Mouse (Mus musculus) mouse embryonic stem cell (cell line): ENCODE data around the gene Prdm13.

Experiments
- in situ Hi-C, 2 experiments: fragments of 300-500 bp; cut with MboI; formaldehyde crosslinking; loops; 1 replicate in 1 of 2; 3 replicates in 1 of 2; pipeline ENCODE4 v1.14.3; 2019 to 2020; ENCODE audit warnings: low sequenced_read_pairs in 2 of 2, low pct_unique_long_range_greater_than_20kb in 1 of 2, mixed read lengths in 1 of 2; ENCODE audit not compliant: unreplicated experiment in 1 of 2

Gene Prdm13

GRCm38 (mm10) chr4:21679624-21680480 is 5.9 kb downstream of the Prdm13 start:
- in situ Hi-C loops, result loop anchor here (25.0 kb wide), 2 partner anchors 143 to 807 kb away; partner anchors contain the start of gene Pou3f2 (in 1 of the 2)

- in situ Hi-C loops, result loop anchor here (25.0 kb wide), 2 partner anchors 142 to 808 kb away; partner anchors contain the start of gene Pou3f2 (in 1 of the 2)
Observed at GRCm38 (mm10) chr4:21678975-21679623, 6.7 kb downstream of the Prdm13 start.

GRCm38 (mm10) chr4:21678101-21678974 is 7.4 kb downstream of the Prdm13 start:
- in situ Hi-C loops, result loop anchor here (25.0 kb wide), 2 partner anchors 141 to 809 kb away; partner anchors contain the start of gene Pou3f2 (in 1 of the 2)

GRCm38 (mm10) chr4:21674691-21675090 is 11.1 kb downstream of the Prdm13 start:
- in situ Hi-C loops, result loop anchor here (25.0 kb wide), 2 partner anchors 137 to 813 kb away; partner anchors contain the start of gene Pou3f2 (in 1 of the 2)

- in situ Hi-C loops, result no loop called here
Observed at GRCm38 (mm10) chr4:21674042-21674441, 11.7 kb downstream of the Prdm13 start.

- in situ Hi-C loops, result no loop called here
Observed at GRCm38 (mm10) chr4:21665961-21666360, 19.8 kb downstream of the Prdm13 start.

GRCm38 (mm10) chr4:21658184-21658583 is 27.6 kb downstream of the Prdm13 start:
- in situ Hi-C loops, result no loop called here

- in situ Hi-C loops, result no loop called here
Observed at GRCm38 (mm10) chr4:21629275-21629583, 56.5 kb downstream of the Prdm13 start.

- in situ Hi-C loops, result no loop called here
Observed at GRCm38 (mm10) chr4:21628367-21629274, 57.1 kb downstream of the Prdm13 start.
